Mouse (Mus musculus): ENCODE data around the gene Cnnm4. TPM values are rescaled to one million over a fixed set of nuclear protein-coding genes. Genes with fewer than 3 reads are reported as not detected.

The Cnnm4 gene
- polyA plus RNA-seq, 1 experiment, result 21.6 TPM

DNA sequence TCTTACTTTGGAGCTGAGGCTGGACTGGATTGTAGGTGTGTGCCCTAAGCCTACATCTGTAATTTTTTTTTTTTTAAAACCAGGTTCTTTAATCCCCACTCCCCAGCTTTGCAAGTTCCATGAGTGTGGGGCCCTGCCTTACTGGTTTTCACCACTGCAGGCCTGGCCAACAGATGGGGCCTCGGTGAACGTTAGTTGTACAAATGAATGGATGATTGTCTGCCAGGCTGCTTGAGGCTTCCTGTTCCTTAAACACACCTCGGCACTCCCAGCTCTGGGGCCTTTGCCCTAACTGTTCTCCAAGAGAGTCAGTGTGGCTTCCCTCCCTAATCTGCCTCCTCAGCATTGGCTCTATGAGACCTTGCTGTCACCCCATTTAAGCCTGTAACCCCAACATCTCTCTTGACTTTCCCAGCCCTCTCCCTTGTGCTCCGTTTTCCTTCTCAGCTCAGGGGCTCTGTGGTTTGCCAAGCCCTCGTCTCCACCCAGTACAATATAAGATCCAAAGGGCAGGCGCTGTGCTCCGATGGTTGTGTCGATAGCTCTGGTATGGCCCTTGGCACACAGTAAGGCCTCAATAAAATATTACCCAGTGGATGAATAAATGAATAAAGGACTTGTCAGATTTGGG lies 4.2 kb downstream of the Cnnm4 start:
- TF ChIP-seq TCF12 (IDR thresholded peaks at IDR 0.05; ENCODE audit: insufficient read depth, poor library complexity, severe bottlenecking), result no peak
- TF ChIP-seq E2F4 (IDR thresholded peaks at IDR 0.05; ENCODE audit: insufficient read depth), result no peak
- TF ChIP-seq SRF (IDR thresholded peaks at IDR 0.05; ENCODE audit: control insufficient read depth, insufficient read length, low read depth), result no peak
- no peak for TF ChIP-seq MYOG (IDR thresholded peaks at IDR 0.05; ENCODE audit: control insufficient read depth in 1 of 3, insufficient read depth in 1 of 3, insufficient read length in 2 of 3, low read depth in 2 of 3)
- TF ChIP-seq POLR2A (IDR thresholded peaks at IDR 0.05; ENCODE audit: insufficient read length, low read depth), result no peak
- no peak for TF ChIP-seq MYOD1 (IDR thresholded peaks at IDR 0.05; ENCODE audit: control insufficient read depth in 1 of 3, insufficient read length in 2 of 3, low read depth in 2 of 3)
- no peak for TF ChIP-seq REST (IDR thresholded peaks at IDR 0.05; ENCODE audit: insufficient read depth, insufficient read length)
- TF ChIP-seq USF1 (IDR thresholded peaks at IDR 0.05; ENCODE audit: low read depth), result no peak
- TF ChIP-seq CEBPB (IDR thresholded peaks at IDR 0.05; ENCODE audit: insufficient read depth, poor library complexity, severe bottlenecking), result no peak
- TF ChIP-seq POLR2AphosphoS2 (IDR thresholded peaks at IDR 0.05; ENCODE audit: insufficient read length, low read depth), result no peak
- TF ChIP-seq MAX (IDR thresholded peaks at IDR 0.05; ENCODE audit: low read depth), result no peak
- TF ChIP-seq TCF3 (IDR thresholded peaks at IDR 0.05; ENCODE audit: insufficient read length, low read depth), result no peak
- Histone ChIP-seq H3K4me3 (peak overlapping the region; percentile 75), H3K27me3 (ENCODE audit: control insufficient read depth, insufficient read depth, insufficient read length) (no peaks in the 10 kb centered on the region), H3K79me2 (ENCODE audit: control insufficient read depth, insufficient read depth) (peaks cover 84% of the 10 kb centered on the region), H3K4me2 (ENCODE audit: low read depth) (peak overlapping the region; percentile 87), H3ac (ENCODE audit: control insufficient read depth, insufficient read length) (no peak overlapping the region), H3K36me3 (ENCODE audit: control insufficient read depth, insufficient read depth) (no peaks in the 10 kb centered on the region)

GRCm38 (mm10) chr1:36476426-36476825 lies 5.0 kb downstream of the Cnnm4 start:
- Histone ChIP-seq H3ac (ENCODE audit: control insufficient read depth, insufficient read length) (no peak overlapping the region), H3K79me2 (ENCODE audit: control insufficient read depth, insufficient read depth) (peaks cover 90% of the 10 kb centered on the region), H3K27me3 (ENCODE audit: control insufficient read depth, insufficient read depth, insufficient read length) (no peaks in the 10 kb centered on the region), H3K36me3 (ENCODE audit: control insufficient read depth, insufficient read depth) (no peaks in the 10 kb centered on the region), H3K4me3 (peak overlapping the region; percentile 75), H3K4me2 (ENCODE audit: low read depth) (peak overlapping the region; percentile 87)
- TF ChIP-seq POLR2AphosphoS2 (IDR thresholded peaks at IDR 0.05; ENCODE audit: insufficient read length, low read depth) (no peak), TCF12 (IDR thresholded peaks at IDR 0.05; ENCODE audit: insufficient read depth, poor library complexity, severe bottlenecking) (no peak), USF1 (IDR thresholded peaks at IDR 0.05; ENCODE audit: low read depth) (no peak), MAX (IDR thresholded peaks at IDR 0.05; ENCODE audit: low read depth) (no peak), REST (IDR thresholded peaks at IDR 0.05; ENCODE audit: insufficient read depth, insufficient read length) (no peak), E2F4 (IDR thresholded peaks at IDR 0.05; ENCODE audit: insufficient read depth) (no peak), SRF (IDR thresholded peaks at IDR 0.05; ENCODE audit: control insufficient read depth, insufficient read length, low read depth) (no peak), CEBPB (IDR thresholded peaks at IDR 0.05; ENCODE audit: insufficient read depth, poor library complexity, severe bottlenecking) (no peak), POLR2A (IDR thresholded peaks at IDR 0.05; ENCODE audit: insufficient read length, low read depth) (no peak), MYOG (IDR thresholded peaks at IDR 0.05; ENCODE audit: control insufficient read depth in 1 of 3, insufficient read depth in 1 of 3, insufficient read length in 2 of 3, low read depth in 2 of 3) (no peak), MYOD1 (IDR thresholded peaks at IDR 0.05; ENCODE audit: control insufficient read depth in 1 of 3, insufficient read length in 2 of 3, low read depth in 2 of 3) (no peak), TCF3 (IDR thresholded peaks at IDR 0.05; ENCODE audit: insufficient read length, low read depth) (no peak)

- TF ChIP-seq CEBPB (IDR thresholded peaks at IDR 0.05; ENCODE audit: insufficient read depth, poor library complexity, severe bottlenecking) (no peak), E2F4 (IDR thresholded peaks at IDR 0.05; ENCODE audit: insufficient read depth) (no peak), MAX (IDR thresholded peaks at IDR 0.05; ENCODE audit: low read depth) (no peak), POLR2AphosphoS2 (IDR thresholded peaks at IDR 0.05; ENCODE audit: insufficient read length, low read depth) (no peak), MYOD1 (IDR thresholded peaks at IDR 0.05; ENCODE audit: control insufficient read depth in 1 of 3, insufficient read length in 2 of 3, low read depth in 2 of 3) (no peak), MYOG (IDR thresholded peaks at IDR 0.05; ENCODE audit: control insufficient read depth in 1 of 3, insufficient read depth in 1 of 3, insufficient read length in 2 of 3, low read depth in 2 of 3) (no peak), POLR2A (IDR thresholded peaks at IDR 0.05; ENCODE audit: insufficient read length, low read depth) (no peak), REST (IDR thresholded peaks at IDR 0.05; ENCODE audit: insufficient read depth, insufficient read length) (no peak), USF1 (IDR thresholded peaks at IDR 0.05; ENCODE audit: low read depth) (no peak), TCF12 (IDR thresholded peaks at IDR 0.05; ENCODE audit: insufficient read depth, poor library complexity, severe bottlenecking) (no peak)
- Histone ChIP-seq H3K4me2 (ENCODE audit: low read depth) (no peak overlapping the region), H3K36me3 (ENCODE audit: control insufficient read depth, insufficient read depth) (no peaks in the 10 kb centered on the region), H3K79me2 (ENCODE audit: control insufficient read depth, insufficient read depth) (peaks cover 89% of the 10 kb centered on the region), H3K4me3 (no peak overlapping the region), H3ac (ENCODE audit: control insufficient read depth, insufficient read length) (no peak overlapping the region), H3K27me3 (ENCODE audit: control insufficient read depth, insufficient read depth, insufficient read length) (no peaks in the 10 kb centered on the region)
Observed at GRCm38 (mm10) chr1:36478343-36478795, 6.9 kb downstream of the Cnnm4 start.

DNA sequence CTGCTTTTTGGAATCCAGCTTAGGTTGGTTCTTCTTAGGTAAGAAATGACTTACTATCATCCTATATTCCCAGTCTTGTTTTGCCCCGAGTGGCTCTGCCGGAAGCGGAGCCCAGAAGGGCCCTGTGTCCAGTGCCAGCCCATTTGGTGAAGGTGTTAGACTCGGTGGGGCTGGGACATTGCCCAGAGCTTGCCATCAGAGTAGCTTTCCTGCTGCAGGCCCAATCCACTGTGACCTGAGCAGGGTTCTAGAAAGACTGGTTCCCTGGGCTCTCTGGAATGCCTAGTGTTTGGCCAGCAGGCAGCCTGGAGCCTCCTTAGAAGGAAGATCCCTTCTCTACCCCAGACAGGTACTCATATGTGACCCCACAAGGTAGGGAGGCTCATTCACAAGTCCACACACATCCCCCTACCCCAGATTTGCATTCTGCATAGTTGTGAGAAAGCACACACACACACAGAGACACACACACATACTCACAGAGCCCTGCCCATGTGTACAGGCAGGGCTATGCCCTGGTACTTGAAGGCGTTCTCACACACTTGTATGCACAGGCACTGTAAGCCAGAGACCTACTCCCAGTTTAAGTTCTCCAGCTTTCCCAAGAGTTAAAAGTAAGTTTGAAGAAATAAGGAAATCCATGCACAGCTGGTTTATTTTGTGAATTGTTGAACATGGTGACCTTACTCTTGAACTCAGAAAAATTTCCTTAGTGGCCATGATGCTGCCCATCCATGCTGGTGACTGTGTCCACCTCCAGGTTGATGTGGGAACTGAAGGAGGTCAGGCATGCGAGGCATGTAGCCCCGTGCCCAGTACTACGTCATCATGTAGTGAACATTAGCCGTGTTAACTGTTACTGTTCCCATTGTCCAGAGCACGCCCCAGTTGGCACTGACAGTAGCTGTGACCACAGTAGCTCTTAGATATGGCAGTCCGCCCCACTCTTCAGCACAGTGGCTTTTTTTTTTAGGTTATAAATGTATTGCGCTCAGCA lies 8.8 kb downstream of the Cnnm4 start:
- no peaks in the 10 kb centered on the region for H3K36me3 ChIP-seq (ENCODE audit: control insufficient read depth, insufficient read depth)
- H3K79me2 ChIP-seq (ENCODE audit: control insufficient read depth, insufficient read depth), result peaks cover 79% of the 10 kb centered on the region
- no peak overlapping the region for H3K4me3 ChIP-seq
- no peak overlapping the region for H3K4me2 ChIP-seq (ENCODE audit: low read depth)
- TF ChIP-seq POLR2AphosphoS2 (IDR thresholded peaks at IDR 0.05; ENCODE audit: insufficient read length, low read depth) (no peak), MYOG (IDR thresholded peaks at IDR 0.05; ENCODE audit: control insufficient read depth in 1 of 3, insufficient read depth in 1 of 3, insufficient read length in 2 of 3, low read depth in 2 of 3) (no peak), TCF3 (IDR thresholded peaks at IDR 0.05; ENCODE audit: insufficient read length, low read depth) (no peak), CEBPB (IDR thresholded peaks at IDR 0.05; ENCODE audit: insufficient read depth, poor library complexity, severe bottlenecking) (no peak), REST (IDR thresholded peaks at IDR 0.05; ENCODE audit: insufficient read depth, insufficient read length) (no peak), USF1 (IDR thresholded peaks at IDR 0.05; ENCODE audit: low read depth) (no peak)
- no peaks in the 10 kb centered on the region for H3K27me3 ChIP-seq (ENCODE audit: control insufficient read depth, insufficient read depth, insufficient read length)
- H3ac ChIP-seq (ENCODE audit: control insufficient read depth, insufficient read length), result no peak overlapping the region

Measured in myocyte (in vitro differentiated cells).